Mouse (Mus musculus): ENCODE measurements at regions not wholly inside any gene's neighbourhood (a gene's known extent, or its start where the extent isn't known, plus 50 kb on each side); places are given as distances from the start of the nearest gene placed in this dataset.

- TF ChIP-seq CHD2 (IDR thresholded peaks at IDR 0.05; ENCODE audit: low read depth, low read length) (no peak), HCFC1 (IDR thresholded peaks at IDR 0.05; ENCODE audit: borderline replicate concordance, insufficient read depth, low read length) (no peak)
Observed at GRCm38 (mm10) chr15:36367296-36367695, 640.3 kb downstream of the Zfp706 start.
